Mouse (Mus musculus): Measurements from ENCODE around the gene Rnf225. TPM values are rescaled to one million over a fixed set of nuclear protein-coding genes. Genes with fewer than 3 reads are reported as not detected.

Gene Rnf225
- 2.1 and 2.5 TPM in 2 replicates for polyA plus RNA-seq (2012; rRNA removed)

DNA sequence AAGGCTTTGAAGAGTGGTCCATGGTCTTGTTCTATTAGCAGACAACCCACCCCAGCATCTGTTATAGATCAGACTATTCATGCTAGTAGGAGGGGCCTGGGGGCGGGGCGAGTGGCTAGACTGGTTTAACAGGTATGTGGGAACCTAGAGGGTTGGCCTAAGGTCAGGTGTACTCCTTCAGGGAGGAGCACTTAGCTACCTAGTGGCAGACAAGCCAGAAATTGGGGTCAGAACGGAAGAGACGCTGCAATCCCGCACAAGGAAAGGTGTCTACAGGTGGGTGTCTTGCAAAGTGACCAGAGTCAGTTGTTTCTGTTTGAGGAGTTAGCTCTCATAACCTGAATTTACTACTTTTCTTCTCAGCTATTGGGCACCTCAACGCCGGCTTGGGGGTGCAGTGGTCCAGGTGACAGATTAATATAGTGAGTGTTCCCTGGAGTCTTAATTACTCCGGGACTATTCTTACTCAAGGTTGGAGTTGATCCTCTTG is at the start of gene Rnf225:
Rnf225 (plus strand) TSS at position 226 of the 490 bp plus-strand sequence.

DNA sequence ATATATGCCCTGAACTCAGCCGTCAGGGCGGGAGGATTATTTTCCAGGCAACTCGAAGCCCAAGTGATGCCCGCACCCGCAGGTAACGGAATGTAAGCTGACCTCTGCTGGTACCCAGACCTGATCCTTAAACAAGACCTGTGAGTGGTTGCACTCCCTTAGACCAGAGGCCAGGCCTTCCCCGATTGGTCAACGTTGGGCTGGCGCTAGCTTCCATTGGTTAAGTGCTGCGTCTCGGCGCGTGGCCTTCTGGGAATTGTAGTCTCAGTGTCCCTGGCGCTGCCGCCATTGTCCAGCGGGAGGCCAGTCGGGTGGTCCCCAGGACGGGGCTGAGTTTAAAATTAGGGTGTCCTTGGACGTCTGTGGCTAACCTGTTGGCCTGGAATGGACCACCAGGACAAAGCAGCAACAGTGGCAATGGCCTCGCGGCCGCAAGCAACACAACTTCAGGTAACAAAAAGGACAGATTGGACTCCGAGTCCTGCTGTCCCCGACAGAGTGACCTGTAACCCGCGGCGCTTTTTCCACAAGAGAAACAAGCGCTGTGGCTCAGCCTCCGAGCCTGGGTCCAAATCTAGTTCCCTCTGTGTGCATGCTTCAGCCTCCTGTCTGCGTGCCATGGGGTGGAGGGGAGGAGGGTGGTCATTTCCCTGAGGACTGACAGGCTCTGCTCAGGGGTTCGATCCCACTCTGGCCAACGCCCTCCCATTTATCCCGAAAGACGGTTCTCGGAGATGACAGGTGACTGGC is 46.1 kb upstream of the Rnf225 start, which contains the start of gene Zfp128:
Zfp128 (plus strand) TSS at position 267 of the 750 bp plus-strand sequence.

DNA sequence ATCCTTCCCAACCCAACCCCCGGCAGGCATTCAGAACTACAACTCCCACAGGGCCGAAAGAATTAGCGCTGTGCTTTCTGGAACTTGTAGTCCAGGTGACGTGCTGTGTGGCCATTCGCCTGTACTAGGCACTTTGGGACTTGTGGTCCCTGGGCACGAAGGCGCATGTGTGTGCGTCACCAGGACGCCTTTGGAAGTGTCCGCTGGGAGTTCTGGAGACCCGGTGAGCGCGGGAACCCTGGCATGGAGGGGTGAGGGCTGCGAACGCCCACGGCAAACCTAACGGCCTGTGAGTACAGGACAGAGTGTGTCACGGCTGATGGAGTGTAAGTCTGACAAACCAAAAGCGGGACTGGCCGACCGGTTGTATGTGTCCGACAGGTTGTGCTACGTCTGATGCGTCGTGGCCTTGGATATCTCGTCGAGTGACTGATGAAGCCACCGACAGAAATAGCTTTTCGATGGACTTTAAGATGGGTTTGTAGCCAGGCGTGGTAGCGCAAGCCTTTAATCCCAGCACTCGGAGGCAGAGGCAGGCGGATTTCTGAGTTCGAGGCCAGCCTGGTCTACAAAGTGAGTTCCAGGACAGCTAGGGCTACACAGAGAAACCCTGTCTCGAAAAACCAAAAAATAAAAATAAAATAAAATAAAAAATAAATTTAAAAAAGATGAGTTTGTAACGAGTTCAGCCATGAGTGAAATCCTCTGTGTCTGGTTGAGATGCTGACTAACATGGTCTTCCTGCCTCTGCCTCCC is 29.4 kb upstream of the Rnf225 start, which contains the start of gene Zscan22:
Zscan22 (plus strand) TSS at position 161 of the 756 bp plus-strand sequence.

DNA sequence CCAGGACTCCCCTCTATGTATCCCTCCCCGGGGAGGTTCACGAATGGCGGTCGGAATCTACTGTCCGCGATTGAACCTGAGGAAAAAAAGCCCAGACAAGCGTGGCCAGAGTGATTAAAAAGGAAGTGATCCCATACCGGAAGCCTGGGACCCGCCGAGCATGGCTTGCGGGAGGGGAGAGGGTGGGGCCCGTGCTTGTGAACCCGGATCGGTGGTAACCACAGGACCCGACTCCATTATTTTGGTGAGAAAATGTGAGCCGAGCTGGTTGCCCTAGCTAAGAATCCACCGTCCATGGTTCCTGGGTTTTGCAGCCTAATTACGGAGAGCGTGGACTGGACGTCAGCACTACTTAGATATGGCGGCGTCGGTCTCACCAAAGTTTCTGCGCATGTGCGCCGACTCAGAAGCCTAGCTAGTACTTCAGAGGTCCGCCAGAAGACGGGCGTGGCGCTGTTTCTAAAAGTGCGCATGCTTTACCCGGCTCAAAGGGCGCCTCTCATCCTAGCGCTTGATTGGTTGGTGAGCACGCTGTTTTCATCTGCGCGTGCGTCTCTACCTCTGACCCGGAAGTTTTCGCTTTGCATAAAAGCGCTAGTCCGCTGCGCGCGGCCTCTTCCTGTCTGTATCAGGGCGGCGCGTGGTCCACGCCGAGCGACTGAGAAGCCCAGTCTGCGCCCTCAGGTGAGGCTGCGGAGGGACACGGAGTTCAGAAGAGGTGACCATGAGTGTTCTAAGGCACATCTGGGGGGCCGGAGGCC is 5.3 kb upstream of the Rnf225 start, which contains the start of gene Rps5:
Rps5 (plus strand) TSS at position 586 of the 761 bp plus-strand sequence.

DNA sequence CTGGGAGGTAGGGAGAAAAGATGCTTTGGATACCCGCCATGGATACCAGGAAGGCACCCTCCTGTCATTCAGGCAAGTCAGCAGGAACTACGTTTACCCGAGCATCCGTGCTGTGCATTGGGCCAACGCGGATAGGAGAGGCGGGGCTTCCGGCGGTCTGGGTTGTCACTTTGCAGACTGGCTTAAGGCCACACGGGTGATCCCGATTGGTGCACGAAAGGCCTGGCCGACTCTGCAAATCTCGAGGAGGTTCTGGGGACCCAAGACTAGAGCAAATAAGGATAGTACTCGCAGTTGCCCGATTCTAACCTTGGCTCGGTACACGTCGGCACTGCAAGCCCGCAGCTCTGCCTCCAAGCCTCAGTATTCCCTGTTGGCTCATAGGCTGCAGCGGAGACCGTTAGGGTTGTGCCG is 38.5 kb downstream of the Rnf225 start, which contains the start of gene Zfp324:
Zfp324 (plus strand) TSS at position 161 of the 414 bp plus-strand sequence.

DNA sequence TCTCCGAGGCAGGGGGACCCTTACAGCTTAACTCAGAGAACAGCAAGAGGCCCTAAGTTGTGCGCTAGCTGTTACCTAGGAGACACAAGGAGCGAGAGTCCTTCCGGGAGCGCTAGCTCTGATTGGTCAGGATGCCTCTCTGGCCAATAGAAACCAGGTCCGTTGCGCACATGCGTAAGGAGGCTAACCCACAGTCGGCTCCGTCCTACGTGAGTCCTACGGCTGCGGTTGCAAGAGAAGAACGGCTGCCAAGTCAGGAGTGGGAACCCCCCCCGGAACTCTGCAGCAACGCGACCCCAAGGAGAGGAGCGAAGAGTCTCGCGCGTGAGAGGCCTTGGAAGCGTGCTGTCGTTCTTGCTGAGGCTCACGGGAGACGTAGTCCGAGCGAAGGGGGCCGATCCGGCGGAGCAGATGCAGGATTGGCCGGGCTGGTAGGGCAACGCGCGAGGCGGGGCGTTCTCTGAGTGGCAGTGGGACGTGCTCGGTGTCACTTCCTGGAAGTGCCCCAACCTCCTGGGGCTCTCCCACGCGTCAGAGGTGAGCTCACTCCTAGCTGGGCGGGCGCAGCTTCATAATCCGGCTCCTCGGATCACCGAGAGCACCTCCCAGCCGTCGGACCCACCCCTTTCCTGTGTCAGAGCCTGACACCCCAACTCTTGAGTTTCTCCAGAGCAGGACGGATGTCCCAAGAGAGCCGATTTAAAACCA is 50.6 kb downstream of the Rnf225 start, which contains the start of gene Zfp446:
Zfp446 (plus strand) TSS at position 167 of the 708 bp plus-strand sequence.

Other genes with a start within 250 kb of the Rnf225 start
- gene Vmn2r55, start 242.4 kb upstream of the Rnf225 start, polyA plus RNA-seq (2012; rRNA removed): not detected in 2 replicates
- gene Vmn2r56, start 192.4 kb upstream of the Rnf225 start, polyA plus RNA-seq (2012; rRNA removed): not detected in 2 replicates
- 12.9 and 14.8 TPM in 2 replicates for gene Zscan18, start 123.8 kb upstream of the Rnf225 start, polyA plus RNA-seq (2012; rRNA removed)
- gene Zfp329, start 108.6 kb upstream of the Rnf225 start, polyA plus RNA-seq (2012; rRNA removed): 22.0 and 24.9 TPM in 2 replicates
- gene Zfp110, start 92.7 kb upstream of the Rnf225 start, polyA plus RNA-seq (2012; rRNA removed): 12.5 and 13.9 TPM in 2 replicates
- 4.3 and 6.6 TPM in 2 replicates for gene Zfp128, start 46.2 kb upstream of the Rnf225 start, polyA plus RNA-seq (2012; rRNA removed)
- 9.0 and 15.9 TPM in 2 replicates for gene Zscan22, start 29.6 kb upstream of the Rnf225 start, polyA plus RNA-seq (2012; rRNA removed)
- gene Rps5, start 5.1 kb upstream of the Rnf225 start, polyA plus RNA-seq (2012; rRNA removed): 1,933 and 2,968 TPM in 2 replicates
- gene Zfp324, start 38.4 kb downstream of the Rnf225 start, polyA plus RNA-seq (2012; rRNA removed): 7.0 and 8.2 TPM in 2 replicates
- gene Zfp446, start 50.4 kb downstream of the Rnf225 start, polyA plus RNA-seq (2012; rRNA removed): 11.3 and 12.6 TPM in 2 replicates
- 0.17 and 0.23 TPM in 2 replicates for gene Slc27a5, start 70.8 kb downstream of the Rnf225 start, polyA plus RNA-seq (2012; rRNA removed)
- 677 and 777 TPM in 2 replicates for gene Trim28, start 71.7 kb downstream of the Rnf225 start, polyA plus RNA-seq (2012; rRNA removed)
- gene Zbtb45, start 82.6 kb downstream of the Rnf225 start, polyA plus RNA-seq (2012; rRNA removed): 25.8 and 30.1 TPM in 2 replicates
- 137 and 237 TPM in 2 replicates for gene Chmp2a, start 107.4 kb downstream of the Rnf225 start, polyA plus RNA-seq (2012; rRNA removed)
- gene Ube2m, start 110.9 kb downstream of the Rnf225 start, polyA plus RNA-seq (2012; rRNA removed): 152 and 259 TPM in 2 replicates
- 4.1 and 5.6 TPM in 2 replicates for gene Mzf1, start 127.3 kb downstream of the Rnf225 start, polyA plus RNA-seq (2012; rRNA removed)
- gene Vmn1r85, start 167.8 kb downstream of the Rnf225 start, polyA plus RNA-seq (2012; rRNA removed): not detected in 2 replicates
- gene Vmn1r86, start 192.5 kb downstream of the Rnf225 start, polyA plus RNA-seq (2012; rRNA removed): not detected in 2 replicates
- not detected in 2 replicates for gene Vmn1r87, start 212.7 kb downstream of the Rnf225 start, polyA plus RNA-seq (2012; rRNA removed)
- gene Vmn1r88, start 232.2 kb downstream of the Rnf225 start, polyA plus RNA-seq (2012; rRNA removed): 0.01 TPM in 1 of 2 replicates, not detected in the other